Mouse (Mus musculus): ENCODE data around the gene Exoc3l. TPM values are rescaled to one million over a fixed set of nuclear protein-coding genes. Genes with fewer than 3 reads are reported as not detected.
"Not testable (repeated sequence)": the region's sequence is repeated elsewhere in the genome, so short reads cannot be mapped to it uniquely, and the experiment has no call there.

Gene Exoc3l
- polyA plus RNA-seq, 1 experiment from 2014 or later = 5.1 TPM

GRCm38 (mm10) chr8:105292471-105292870, 3.4 kb downstream of the Exoc3l start:
- DNase-seq (ENCODE audit: low spot score) = no peak

GRCm38 (mm10) chr8:105291802-105292201, 4.1 kb downstream of the Exoc3l start:
- DNase-seq (ENCODE audit: low spot score) = not testable (repeated sequence)

DNA sequence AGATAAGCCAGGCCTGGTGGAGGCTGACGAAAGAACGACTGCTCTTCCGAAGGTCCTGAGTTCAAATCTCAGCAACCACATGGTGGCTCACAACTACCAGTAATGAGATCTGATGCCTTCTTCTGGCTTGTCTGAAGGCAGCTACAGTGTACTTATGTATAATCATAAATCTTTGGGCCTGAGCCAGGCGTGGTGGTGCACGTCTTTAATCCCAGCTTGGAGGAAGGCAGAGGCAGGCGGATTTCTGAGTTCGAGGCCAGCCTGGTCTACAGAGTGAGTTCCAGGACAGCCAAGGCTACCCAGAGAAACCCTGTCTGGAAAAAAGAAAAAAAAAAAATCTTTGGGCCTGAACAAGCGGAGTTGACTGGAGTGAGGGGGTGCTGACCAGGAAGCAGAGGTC, 4.5 kb downstream of the Exoc3l start:
- not testable (repeated sequence) for DNase-seq (ENCODE audit: low spot score)

DNA sequence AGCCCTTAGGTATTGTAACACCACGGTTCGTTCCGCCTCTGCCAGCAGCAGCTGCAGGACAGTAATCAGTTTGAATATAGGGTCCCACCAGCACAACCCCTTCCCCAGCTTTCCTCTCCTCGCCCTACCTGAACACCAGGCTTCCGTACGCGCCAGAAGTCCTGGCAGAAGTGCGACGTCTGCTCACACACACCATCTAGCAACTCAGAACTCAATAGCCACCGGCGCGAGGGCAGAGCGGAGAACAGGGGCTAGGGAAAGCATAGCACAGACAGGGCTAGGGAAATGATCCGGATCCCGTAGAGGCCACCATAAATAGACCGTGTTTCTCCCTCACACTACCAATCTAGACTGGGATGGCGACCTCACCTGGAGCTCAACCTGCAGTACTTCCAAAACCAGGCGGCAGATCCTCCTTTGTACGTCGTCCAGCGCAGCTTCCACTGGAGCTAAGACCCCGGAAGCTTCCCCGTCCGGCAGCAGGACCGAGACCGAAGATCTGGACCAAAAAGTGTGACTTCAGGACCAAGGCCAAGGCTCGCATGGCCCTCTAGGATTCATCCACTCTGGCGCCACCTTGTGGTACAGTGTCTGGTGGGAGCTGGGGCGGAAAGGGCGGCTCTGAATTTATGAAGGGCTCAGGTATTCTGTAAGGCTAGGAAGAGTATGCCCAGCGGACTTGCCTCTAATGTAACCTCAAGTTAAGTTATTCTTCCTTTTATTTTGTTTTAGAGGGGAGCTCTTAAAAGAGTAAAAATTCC, 5.2 kb downstream of the Exoc3l start:
- DNase-seq (ENCODE audit: low spot score) = peak; percentile 89

- DNase-seq (ENCODE audit: low spot score) = peak; percentile 62
Observed at GRCm38 (mm10) chr8:105289805-105290460, 6.0 kb downstream of the Exoc3l start, which contains the start of gene 4931428F04Rik. TSS of gene 4931428F04Rik (minus strand) at chr8:105289864.

- DNase-seq (ENCODE audit: low spot score) = peak; percentile 97
Observed at GRCm38 (mm10) chr8:105288958-105289732, 6.8 kb downstream of the Exoc3l start.

GRCm38 (mm10) chr8:105288231-105288630, 7.7 kb downstream of the Exoc3l start:
- no peak for DNase-seq (ENCODE audit: low spot score)

GRCm38 (mm10) chr8:105286907-105287306, 9.0 kb downstream of the Exoc3l start:
- no peak for DNase-seq (ENCODE audit: low spot score)

GRCm38 (mm10) chr8:105285514-105285913, 10.4 kb downstream of the Exoc3l start:
- no peak for DNase-seq (ENCODE audit: low spot score)

- DNase-seq (ENCODE audit: low spot score) = peak; percentile 72
Observed at GRCm38 (mm10) chr8:105283074-105283473, 12.8 kb downstream of the Exoc3l start.

DNA sequence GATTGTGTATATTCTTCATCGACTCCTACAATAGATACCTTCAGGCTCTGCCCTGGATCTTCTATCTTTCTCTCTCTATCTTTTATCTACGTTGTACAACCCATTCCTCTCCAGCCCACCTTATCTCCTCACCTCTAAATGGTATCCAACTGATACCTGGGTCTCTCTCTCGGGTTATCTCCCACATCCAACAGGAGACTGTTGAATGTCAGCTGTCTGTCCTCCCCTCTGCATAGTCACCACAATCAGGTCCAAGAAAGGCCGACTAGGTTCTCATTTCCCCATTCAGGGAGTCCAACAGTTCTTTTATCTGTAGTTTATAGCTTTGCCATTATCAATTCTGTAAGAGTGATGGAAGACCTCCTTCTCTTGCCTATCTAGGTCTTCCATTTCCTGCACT, 13.7 kb downstream of the Exoc3l start:
- no peak for DNase-seq (ENCODE audit: low spot score)

GRCm38 (mm10) chr8:105281821-105282220, 14.1 kb downstream of the Exoc3l start:
- no peak for DNase-seq (ENCODE audit: low spot score)

- no peak for DNase-seq (ENCODE audit: low spot score)
Observed at GRCm38 (mm10) chr8:105280567-105280966, 15.3 kb downstream of the Exoc3l start.

DNA sequence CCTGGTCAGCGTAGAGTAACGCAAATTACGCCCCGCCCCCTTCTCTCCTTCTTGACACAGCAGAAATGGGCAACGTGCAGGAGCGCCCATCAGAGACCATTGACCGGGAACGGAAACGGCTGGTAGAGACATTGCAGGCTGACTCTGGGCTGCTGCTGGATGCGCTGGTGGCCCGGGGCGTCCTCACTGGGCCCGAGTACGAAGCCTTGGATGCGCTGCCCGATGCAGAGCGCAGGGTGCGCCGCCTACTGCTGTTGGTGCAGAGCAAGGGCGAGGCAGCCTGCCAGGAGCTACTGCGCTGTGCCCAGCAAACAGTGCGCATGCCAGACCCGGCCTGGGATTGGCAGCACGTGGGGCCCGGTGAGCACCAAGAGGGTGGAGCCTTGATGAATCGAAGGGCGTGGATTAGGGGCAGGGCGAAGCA, 17.0 kb downstream of the Exoc3l start:
- DNase-seq (ENCODE audit: low spot score) = no peak

GRCm38 (mm10) chr8:105276292-105277120, 19.4 kb downstream of the Exoc3l start:
- DNase-seq (ENCODE audit: low spot score) = peak; percentile 32

GRCm38 (mm10) chr8:105275840-105276239, 20.1 kb downstream of the Exoc3l start, which contains the start of gene Nol3:
TSS of gene Nol3 (plus strand) at chr8:105276140.
- no peak for DNase-seq (ENCODE audit: low spot score)

DNA sequence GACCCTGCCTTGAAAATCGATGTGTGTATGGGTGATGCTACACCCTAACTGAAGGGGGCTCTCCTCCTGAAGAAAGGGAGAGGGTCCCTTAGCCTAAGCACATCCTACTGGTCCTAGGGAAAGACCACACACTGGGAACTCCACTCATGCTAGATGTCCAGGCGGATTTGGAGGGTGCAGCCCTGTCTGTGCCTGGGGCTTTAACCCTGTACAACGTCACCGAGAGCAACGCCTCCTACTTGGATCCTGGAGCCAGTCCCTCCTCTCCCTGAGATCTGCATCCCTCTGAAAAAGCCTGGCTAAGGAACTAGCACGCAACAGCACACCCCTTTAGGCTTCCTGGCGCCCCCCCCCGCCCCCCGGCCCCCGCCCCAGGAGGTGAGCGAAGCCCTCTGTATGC, 20.5 kb downstream of the Exoc3l start:
- DNase-seq (ENCODE audit: low spot score) = no peak

- no peak for DNase-seq (ENCODE audit: low spot score)
Observed at GRCm38 (mm10) chr8:105270916-105271186, 25.1 kb downstream of the Exoc3l start.

DNA sequence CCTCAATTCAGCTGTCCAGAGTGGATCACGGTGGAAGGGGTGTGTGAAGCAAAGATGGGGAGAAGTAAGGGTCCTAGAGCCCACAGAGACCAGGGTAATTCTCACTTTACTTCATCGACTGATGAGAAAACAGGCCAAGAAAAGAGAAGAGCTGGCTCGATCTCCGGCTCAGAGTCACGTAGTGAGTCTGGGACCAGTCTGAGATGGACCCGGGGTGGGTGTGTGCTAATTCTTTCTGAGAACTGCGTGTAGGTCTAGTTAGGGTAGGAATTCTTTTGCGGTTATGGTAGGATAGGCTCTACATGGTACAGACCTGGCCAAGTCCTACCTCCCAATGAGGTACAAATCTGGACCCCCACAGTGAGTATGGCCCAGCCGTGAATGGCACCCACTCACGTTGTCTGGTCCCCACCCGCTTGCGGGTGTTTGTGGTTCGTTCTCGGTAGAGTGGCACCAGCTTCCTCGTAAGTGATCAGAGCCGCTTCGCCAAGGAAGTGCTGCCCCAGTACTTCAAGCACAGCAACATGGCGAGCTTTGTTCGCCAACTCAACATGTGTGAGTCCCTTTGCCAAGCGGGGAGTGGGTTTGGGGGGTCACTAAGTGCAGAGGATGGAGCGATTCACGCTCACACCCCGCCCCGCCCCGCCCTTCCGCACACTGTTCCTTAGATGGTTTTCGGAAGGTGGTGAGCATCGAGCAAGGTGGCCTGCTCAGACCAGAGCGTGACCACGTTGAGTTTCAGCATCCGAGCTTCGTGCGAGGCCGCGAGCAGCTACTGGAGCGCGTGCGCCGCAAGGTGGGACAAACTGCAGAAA, 25.6 kb downstream of the Exoc3l start:
- no peak for DNase-seq (ENCODE audit: low spot score)

GRCm38 (mm10) chr8:105269461-105269947, 26.4 kb downstream of the Exoc3l start, which contains the start of gene Hsf4:
TSS of gene Hsf4 (plus strand) at chr8:105269801.
- DNase-seq (ENCODE audit: low spot score) = no peak

Data from thymus, postnatal 0 days (tissue).